8 mouse cellular contexts compared by ENCODE assay signal in the genomic region with DNA sequence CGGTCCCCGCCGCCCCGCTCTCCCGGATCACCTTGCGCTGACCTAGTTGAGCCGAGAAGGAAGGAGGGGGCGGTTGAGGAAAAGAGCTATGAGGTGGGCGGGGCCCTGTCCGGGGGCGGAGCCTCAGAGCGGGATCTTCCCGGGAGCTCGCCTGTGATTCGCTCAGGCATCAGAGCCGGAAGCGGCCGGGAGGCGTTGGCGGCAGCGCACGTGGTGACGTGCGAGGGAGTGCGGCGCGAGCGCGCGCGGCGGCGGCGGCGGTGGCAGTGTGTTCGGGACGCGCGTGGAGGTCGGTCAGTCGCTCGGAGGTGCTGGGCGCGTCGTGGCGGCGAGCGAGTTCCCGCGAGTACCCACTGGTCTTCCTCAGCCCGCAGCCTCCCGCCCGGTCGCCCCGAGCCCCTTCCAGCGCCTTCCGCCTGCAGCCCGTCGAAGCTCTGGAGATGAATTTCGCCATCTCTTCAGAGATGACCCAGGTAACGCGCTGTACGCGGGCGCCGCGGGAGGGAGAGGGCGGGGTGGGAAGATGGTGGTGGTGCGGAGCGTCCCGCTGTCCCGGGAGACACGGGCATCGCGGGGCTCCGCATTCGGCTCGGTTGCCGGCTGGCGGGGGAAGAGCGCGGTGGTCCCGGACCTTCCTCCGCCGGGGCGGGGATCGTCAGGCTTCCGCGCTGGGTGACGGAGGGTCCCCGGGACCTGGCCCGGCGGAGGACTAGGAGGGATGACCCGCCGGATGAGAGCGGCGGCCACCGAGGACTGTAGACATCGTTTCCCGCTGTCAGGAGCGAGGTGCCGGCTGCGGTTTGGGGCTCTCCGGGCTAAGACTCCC. TPM values are rescaled to one million over a fixed set of nuclear protein-coding genes. Genes with fewer than 3 reads are reported as not detected.
DNase-seq lines count a peak whose midpoint lies in the region; ATAC-seq lines count a peak whose summit lies in the region.

A gene (plus strand): TSS at position 195 of the 826 bp plus-strand sequence.

- H3K4me1 ChIP-seq in hindbrain, embryonic 11.5 days (replicated peaks; ENCODE audit: control insufficient read depth, insufficient read depth, low read length), result 0 out of 2 replicates have a peak, but pooled peaks cover 3% of the 10 kb centered on the region

- ATAC-seq in hindbrain, embryonic 11.5 days (ENCODE audit: low FRiP score), result peak; percentile 95

- WGBS in hindbrain, embryonic 11.5 days, result under 1% methylated on average over 90 of the region's 104 CpGs

- H3K4me2 ChIP-seq in hindbrain, embryonic 11.5 days (replicated peaks; ENCODE audit: low read depth, low read length), result peak within 1 kb of the TSS; percentile 46

- no peaks in the 10 kb centered on the region for H3K9me3 ChIP-seq in hindbrain, embryonic 11.5 days (ENCODE audit: control insufficient read depth, low read length)

- H3K36me3 ChIP-seq in hindbrain, embryonic 11.5 days (ENCODE audit: control insufficient read depth, insufficient read depth, low read length), result no peaks in the 10 kb centered on the region

- peak; percentile 99 for DNase-seq in Muller cell, postnatal 12 days (ENCODE audit: inconsistent ontology term)
- peak; percentile 99 for DNase-seq in cerebellum, adult 9-11 months
- DNase-seq in frontal cortex, adult 2 months (ENCODE audit: extremely low spot score in 1 of 2, low spot score in 1 of 2), result peak; percentile 96 to 98
- peak; percentile 97 for DNase-seq in hindbrain, embryonic 11.5 days (ENCODE audit: low spot score)
- peak; percentile 95 to 96 for DNase-seq in layer of hippocampus, postnatal 10 days (ENCODE audit: low spot score in 2 of 2)
- DNase-seq in lung, postnatal 10 days, result peak; percentile 99
- DNase-seq in ovary, postnatal 36 days (ENCODE audit: low spot score), result peak; percentile 98
- DNase-seq in thymus, postnatal 25 days, result peak; percentile 99

- H3K27me3 ChIP-seq in hindbrain, embryonic 11.5 days (ENCODE audit: control insufficient read depth, insufficient read depth, low read length), result no peaks in the 10 kb centered on the region

- peak within 1 kb of the TSS; percentile 94 for H3K27ac ChIP-seq in hindbrain, embryonic 11.5 days (ENCODE audit: low read depth, low read length)

- H3K9ac ChIP-seq in hindbrain, embryonic 11.5 days (ENCODE audit: low read depth, low read length), result peak within 1 kb of the TSS; percentile 95

- H3K4me3 ChIP-seq in hindbrain, embryonic 11.5 days (ENCODE audit: low read depth, low read length), result peak within 1 kb of the TSS; percentile 90

RNA-seq across cellular contexts. Expression of the gene that starts here (rescaled TPM):
- 127 and 132 TPM in 2 replicates for polyA plus RNA-seq in frontal cortex, adult 2 months (2012; rRNA removed)
- 340 and 415 TPM in 2 replicates for polyA plus RNA-seq in hindbrain, embryonic 11.5 days (2014; fragmentation: Nextera tagmentation; extraction: Ambion mirVana)
- 100 to 1,000 TPM; 115 to 126 TPM for total RNA-seq in layer of hippocampus, postnatal 10 days (2021)

Comparison
In these comparisons a context has a peak if more than half of its experiments do, and no peak if none do; other contexts are left out.
1. Peak in every context shown above with its lines: DNase-seq, ATAC-seq, H3K4me3 ChIP-seq and H3K27ac ChIP-seq.